Mouse (Mus musculus) ES-E14 (cell line): Measurements from ENCODE around the gene Mrpl2.

Source experiments
- CHD2 ChIP-seq: IDR thresholded peaks from 2 replicates; pipeline ENCODE4 v1.6.1; 2014; ENCODE audit warnings: mild to moderate bottlenecking, low read depth, low read length, inconsistent platforms
- HCFC1 ChIP-seq: IDR thresholded peaks from 2 replicates; pipeline ENCODE4 v1.6.1; 2012; ENCODE audit warnings: low read length, inconsistent platforms, borderline replicate concordance; ENCODE audit not compliant: insufficient read depth
- MAFK ChIP-seq: IDR thresholded peaks from 2 replicates; pipeline ENCODE4 v1.6.1; 2014; ENCODE audit warnings: mild to moderate bottlenecking, low read depth, low read length, inconsistent platforms; ENCODE audit not compliant: insufficient read depth
- ZC3H11A ChIP-seq: IDR thresholded peaks from 2 replicates; pipeline ENCODE4 v1.6.1; 2012; ENCODE audit warnings: low read depth, mild to moderate bottlenecking, inconsistent platforms, low read length, borderline replicate concordance
- ZNF384 ChIP-seq: IDR thresholded peaks from 2 replicates; pipeline ENCODE4 v1.6.1; 2012; ENCODE audit warnings: low read depth, low read length, inconsistent platforms

- TF ChIP-seq MAFK (no peak), ZNF384 (no peak), ZC3H11A (no peak), CHD2 (no peak), HCFC1 (peak; percentile 86)
Measured at GRCm38 (mm10) chr17:46645561-46646321, at the start of gene Mrpl2, which contains the start of gene Klc4.
